Mouse (Mus musculus): Measurements from ENCODE around the gene Pkhd1.
"Not testable (repeated sequence)": the region's sequence is repeated elsewhere in the genome, so short reads cannot be mapped to it uniquely, and the experiment has no call there.

Gene Pkhd1

DNA sequence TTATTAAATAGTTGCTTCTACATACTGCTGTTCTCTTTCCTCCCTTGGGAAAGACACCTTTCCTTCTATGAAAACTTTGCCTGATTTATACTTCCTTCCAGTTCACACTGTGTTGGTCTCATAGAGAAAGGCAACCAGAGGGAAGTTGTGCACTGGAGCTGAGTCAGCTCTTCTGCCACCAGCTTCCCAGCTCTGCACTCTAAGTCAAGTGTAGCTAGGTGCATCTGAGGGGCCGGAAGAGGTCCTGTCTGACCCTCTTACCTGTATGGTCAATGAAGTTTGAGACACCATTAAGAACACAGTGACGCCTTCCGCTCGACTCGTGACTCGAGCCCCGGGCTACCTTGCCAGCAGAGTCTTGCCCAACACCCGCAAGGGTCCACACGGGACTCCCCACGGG is 131.8 kb downstream of the Pkhd1 start:
- CTCF ChIA-PET, result no interaction called here

DNA sequence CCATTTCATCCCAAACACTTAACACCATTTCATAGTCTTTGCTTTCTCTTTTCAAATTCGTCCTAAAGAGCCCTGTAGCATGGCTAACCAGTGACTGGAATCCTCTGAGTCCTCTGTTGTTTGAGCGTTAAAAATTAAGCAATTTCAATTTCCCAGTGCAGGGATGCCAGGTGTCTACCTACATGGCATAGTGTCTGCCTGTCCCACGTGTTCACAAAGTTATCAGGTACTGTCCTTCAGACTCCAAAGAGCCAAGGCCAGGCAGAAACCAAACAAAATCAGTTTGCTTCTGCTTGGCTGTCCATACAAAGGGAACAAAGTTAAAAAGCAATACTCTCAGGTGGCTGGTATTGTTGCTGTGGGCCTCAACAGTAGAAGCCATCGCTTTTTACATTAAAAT is 136.0 kb downstream of the Pkhd1 start:
- CTCF ChIA-PET, result no interaction called here

DNA sequence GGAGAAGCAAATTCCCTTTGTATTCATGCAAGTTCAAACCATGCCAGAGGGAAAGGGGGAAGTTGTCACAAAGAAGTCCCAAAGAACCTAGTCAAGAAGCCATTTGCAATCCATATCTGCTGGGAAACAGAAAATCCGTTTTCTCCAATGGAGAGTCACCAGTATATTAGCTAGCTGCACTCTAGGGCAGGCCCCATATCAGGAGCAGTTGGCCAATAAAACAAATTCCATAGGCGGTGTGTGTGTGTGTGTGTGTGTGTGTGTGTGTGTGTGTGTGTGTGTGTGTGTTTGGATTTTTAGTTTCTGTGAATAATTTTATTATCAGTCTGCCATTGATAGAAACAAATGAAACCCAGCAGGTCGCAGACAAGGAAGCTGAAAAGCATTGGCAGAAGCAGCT is 139.2 kb downstream of the Pkhd1 start:
- CTCF ChIA-PET, result no interaction called here

DNA sequence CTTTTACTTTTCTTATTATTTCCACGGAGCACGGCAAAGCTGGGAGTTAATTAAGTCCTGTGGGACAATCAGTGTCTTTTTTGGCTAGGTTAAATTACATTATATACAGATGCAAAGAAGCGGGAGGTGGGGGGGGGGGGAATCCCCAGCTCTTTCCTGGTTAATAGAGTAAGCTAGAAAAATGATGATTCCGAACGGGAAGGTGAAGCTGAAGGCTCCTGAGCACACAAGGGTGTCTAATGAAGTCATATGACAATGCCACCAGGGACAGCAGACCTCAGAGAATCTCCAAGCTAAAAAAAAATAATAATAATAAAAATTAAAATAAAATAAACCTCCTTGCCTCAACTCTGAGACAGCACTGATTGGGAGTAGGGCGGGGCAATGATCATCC is 139.6 kb downstream of the Pkhd1 start:
- CTCF ChIA-PET, result no interaction called here

DNA sequence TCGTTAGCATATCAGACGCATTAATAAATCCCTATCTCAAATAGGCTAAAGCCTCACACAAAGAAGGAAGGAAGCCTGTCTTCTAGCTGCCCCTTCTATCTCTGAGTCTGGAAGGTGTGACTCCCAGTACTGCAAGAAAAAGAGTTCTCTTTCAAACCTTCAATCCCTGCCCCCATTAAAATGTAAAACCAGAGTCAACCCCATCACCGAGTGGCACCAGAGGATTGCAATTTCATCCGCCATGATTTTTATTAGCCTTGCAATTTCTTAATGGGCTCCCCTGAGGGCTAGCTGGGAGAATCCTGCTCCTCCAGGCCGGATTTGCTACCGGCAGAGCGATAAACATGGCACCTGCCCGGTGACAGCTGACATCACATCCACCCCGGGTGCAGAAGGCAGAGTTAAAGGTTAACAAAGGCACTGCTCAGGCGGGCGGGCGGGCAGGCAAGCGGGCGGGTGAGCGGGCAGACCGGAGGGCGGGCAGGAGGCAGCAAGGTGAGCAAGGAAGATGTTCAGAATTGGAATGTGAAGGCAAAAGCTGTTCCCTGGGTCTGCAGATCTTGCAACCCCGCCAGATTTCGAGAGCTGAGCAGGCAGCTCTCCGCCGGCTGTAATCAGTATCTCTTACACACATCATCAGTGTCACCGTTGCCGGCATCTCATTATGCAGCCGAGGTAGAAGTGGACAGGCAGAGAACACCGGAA is 140.2 kb downstream of the Pkhd1 start:
- CTCF ChIA-PET, result no interaction called here

DNA sequence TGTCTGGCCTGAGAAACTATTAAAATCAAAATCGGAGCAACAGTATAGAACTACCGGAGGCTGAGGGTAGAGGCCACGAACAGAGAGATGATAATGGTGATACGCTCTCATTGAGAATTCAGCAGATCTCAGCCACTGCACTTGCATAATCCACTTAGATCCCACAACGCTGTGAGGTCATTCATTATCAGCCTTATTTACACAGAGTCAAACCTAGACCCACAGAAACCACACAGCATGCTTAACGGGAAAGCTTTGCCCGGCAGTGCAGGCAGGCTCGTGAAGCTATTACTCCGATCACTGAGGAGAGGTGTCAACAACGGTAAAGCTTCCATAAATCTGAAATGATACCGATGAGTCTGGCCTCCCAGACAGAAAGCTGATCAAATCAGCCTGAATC is 147.1 kb downstream of the Pkhd1 start:
- CTCF ChIA-PET, result no interaction called here

DNA sequence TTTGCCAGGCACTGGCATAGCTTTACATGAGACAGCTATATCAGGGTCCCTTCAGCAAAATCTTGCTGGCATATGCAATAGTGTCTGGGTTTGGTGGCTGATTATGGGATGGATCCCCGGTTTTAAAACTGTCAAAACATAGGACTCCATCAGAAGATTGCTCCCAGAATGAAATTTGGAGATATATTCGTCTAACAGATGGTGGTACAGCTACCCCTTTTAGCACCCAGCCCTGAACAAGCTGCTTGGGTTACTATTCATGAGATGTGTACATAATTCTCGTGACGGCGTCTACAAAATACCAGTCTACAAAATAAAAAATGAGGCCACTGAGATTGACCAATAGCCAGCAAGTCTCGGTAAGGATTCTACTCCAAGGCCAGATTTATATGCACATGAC is 147.5 kb downstream of the Pkhd1 start:
- CTCF ChIA-PET, result no interaction called here

DNA sequence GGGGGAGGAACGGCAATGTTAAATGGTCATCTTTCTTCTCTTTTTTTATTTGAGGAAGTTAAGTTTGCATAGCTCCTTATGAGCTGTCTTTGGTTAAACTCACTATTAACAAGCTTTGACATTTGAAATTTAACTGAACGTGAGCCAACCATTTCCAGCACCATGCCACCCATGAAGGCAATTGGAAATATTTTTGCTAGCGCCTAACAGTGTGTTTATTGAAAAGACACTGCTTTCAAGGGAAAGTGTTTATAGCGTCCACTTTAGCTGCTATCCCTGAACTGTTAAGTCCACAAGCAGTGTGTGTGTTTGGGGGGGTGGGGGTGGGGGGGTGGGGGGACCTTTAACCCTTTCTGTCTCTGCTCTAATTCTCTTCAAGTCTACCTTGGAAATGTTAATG is 151.4 kb downstream of the Pkhd1 start:
- CTCF ChIA-PET, result no interaction called here

DNA sequence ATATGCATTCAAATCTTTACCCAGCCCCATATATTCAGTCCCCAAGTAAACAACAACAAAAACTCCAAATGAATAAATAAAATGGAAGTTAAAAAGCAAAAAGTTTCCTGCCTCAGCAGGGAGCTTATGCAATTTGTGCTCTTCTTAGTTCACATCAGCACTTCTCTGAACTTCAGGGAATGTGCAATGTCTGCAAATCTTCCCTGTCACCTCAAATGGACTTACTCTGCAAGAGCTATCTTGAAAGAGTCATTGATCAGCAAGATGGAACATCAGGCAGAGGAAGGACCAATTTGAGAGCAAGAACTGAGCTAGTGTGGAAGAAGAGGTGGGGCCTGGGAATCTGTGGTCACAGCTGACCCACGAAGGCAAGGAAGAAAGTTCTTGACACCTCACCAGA is 163.2 kb downstream of the Pkhd1 start:
- CTCF ChIA-PET, result no interaction called here

DNA sequence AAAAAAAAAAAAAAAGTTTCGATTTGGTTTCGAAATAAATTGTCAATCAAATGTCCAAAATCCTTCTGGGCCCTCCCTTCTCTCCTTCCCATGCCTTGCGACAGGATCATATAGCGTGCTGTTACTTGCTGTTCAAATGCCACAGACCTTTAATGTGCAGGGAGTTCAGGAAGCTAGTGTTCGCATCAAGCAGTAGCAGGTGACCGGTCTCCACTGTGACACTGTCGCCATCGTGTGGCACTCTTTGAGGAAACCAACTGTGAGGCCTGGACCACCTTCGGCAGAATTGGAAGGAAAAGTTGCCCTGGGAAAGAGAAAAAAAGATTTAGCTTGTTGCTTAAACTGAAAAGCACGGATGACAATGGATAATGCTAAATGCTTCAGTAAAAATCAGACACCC is 167.8 kb downstream of the Pkhd1 start:
- CTCF ChIA-PET, result no interaction called here

DNA sequence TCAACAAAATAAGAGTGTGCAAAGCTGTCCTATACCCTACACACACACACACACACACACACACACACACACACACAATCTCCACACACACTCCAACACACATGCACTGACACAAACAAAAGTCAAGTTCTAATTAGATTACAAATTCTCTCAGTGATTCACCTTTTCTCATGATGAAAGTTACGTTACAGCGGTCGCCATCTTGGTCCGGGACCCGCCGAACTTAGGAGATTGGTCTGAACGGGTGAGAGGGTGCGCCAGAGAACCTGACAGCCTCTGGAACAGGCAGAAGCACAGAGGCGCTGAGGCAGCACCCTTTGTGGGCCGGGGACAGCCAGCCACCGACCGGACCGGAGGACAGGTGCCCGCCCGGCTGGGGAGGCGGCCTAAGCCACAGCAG is 185.8 kb downstream of the Pkhd1 start:
- CTCF ChIA-PET, result not testable (repeated sequence)

DNA sequence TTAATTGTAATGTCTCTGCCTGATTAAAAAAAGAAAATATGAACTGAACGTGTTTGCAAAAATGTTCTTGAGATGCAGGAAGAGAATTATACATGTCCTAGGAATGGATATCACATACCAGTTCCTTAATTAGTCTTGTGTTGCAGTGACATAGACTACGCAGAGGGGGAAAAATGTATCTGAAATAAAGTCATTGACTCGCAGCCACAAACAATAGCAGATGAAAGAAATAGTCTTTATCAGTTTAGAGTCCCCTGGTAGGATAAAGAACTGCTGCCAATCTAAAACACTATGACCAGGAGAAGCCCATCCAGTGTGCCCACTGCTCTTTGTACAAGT is 188.8 kb downstream of the Pkhd1 start:
- CTCF ChIA-PET, result no interaction called here

DNA sequence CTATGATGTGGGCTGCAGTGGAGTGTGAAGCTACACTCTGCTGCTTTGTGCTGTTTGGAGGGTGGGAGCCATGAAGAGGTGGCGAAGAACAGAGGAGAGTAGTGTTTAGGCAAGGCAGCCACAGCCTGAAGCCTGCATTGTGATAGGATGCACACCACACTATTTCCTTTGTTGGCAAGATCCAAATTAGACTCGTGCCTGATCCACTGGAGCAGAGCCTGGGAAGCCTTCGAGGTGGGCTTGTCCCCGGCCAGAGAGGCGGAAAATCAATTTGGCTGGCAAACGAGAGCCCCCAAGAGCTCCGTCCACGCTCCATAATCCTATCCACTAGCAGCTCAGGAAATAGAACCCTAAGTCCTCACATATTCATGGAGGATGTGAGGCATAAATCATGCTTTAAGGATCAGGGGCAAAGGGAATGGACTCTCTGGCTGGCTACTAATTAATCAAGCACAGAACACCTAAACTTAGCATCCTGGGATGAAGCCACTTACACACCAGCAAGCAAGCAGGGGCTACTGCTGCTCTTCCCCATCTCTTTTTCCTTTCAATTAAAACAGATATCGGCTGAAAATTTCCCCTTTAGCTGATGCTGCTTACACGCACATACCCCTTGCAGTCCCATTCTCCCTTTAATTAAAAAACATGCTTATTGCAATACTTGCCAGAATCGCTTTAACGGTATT is 189.4 kb downstream of the Pkhd1 start:
- CTCF ChIA-PET, result no interaction called here

DNA sequence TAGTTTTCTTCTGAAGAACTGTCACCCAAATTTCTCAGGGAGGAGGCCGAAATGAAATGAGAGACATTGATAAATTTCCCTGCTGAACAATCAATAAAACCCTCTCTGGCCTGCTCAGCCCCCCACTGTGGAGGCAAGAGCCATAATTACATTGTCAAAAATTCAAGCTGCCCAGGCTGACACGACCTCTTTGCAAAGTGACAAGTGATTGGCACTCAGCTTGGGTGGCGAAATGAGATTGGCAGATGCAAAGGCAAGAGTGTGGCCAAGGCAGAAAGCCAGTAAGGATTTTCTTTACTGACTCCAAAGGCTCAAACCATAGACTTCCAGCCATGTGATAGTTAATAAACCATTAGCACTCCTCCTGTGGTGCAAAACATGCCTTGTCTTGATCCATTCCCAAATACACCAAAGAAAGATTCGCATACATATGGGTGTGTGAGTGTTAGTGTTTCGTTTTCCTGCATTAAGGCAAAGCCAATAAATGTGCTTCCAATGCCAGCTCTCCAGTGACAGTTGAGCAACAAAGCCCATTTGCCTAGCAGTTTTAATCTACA is 208.4 kb downstream of the Pkhd1 start:
- CTCF ChIA-PET, result no interaction called here

DNA sequence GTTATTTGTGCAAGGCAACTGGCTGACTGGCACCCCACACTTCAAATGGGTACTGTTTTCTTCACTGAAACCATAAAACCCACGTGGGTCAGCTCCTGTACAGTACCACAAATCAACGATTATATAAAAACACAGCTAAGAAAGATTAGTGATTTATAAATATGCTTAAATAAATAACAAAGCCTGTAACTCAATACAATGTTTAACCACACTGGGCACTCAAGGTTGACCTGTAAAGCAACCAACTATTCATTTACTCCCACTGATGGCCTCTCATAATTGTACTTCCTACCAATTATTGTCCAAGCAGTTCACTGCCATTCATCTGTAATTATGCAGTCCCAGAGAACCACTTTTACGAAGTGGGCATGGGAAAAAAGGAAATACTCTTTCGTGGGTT is 219.5 kb downstream of the Pkhd1 start:
- CTCF ChIA-PET, result no interaction called here

DNA sequence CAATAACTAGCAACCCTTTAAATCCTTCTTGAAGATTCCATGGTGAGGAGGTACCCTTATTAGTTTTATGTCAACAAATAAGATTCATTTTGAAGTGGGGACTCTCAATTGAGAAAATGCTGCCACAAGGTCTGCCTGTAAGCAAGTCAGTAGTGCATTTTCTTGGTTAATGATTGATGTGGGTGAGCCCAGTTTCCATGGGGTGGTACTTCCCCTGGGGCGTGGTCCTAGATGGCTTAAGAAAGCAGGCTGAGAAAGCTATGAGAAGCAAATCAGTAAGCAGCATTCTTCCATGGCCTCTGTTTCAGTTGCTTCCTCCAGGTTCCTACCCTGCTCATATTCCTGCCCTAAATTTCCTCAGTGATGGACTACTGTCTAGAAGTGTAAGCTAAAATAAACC is 253.4 kb downstream of the Pkhd1 start:
- CTCF ChIA-PET, result no interaction called here

DNA sequence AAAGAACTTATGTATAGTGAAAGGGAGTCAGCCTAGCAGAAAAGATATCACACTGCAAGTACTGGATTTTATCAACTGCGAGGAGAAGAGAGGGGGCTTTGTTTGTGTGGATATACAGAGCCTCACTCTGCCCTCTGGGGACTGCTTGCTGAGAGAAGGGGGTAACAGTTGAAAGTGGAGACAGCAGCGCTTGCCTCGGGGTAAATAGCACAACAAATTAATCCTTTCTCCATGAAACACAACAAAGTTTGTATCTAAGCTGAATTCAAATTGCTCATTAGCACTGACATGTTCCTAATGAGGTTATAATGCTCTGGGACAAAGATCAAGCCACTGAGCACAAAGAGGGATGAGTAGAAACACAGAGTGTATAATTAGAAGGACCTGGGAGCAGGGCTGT is 273.2 kb downstream of the Pkhd1 start:
- CTCF ChIA-PET, result no interaction called here

DNA sequence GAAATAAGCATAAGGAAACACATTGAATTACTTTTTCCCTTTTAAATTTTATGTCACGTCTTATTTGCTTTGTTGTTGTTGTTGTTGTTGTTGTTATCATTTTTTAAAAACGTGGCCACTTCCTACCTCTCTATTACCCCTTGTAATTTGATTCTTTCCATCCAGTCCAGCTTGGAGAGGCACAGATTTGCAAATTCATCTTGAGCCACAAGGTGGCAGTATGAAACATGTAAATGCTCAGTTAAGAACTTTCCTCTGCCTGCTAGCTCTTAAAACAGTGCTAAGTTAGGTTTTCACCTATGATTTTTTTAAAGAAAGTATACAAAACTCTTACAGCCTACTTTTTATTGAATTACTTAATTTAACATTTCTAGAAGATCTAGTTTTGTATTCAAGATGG is 306.4 kb downstream of the Pkhd1 start:
- CTCF ChIA-PET, result no interaction called here

DNA sequence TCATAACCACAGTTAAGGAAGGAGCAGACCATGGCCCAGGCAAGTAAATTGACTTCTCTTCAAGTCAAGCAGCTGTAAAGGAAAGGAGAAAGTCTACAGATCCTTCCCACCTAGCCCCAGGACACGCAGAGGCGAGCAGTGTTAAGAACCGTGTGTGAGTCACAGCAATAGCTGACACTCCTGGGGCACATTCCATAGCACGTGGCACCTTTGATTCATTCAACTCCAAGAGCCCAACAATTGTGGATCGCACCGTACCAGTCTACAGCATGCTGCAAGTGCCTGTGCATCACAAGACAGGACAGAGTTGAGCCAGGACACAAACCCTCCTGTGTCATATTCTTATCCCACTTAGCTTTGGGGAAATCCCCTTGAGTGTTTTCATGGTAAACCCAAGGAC is 306.9 kb downstream of the Pkhd1 start:
- CTCF ChIA-PET, result no interaction called here

DNA sequence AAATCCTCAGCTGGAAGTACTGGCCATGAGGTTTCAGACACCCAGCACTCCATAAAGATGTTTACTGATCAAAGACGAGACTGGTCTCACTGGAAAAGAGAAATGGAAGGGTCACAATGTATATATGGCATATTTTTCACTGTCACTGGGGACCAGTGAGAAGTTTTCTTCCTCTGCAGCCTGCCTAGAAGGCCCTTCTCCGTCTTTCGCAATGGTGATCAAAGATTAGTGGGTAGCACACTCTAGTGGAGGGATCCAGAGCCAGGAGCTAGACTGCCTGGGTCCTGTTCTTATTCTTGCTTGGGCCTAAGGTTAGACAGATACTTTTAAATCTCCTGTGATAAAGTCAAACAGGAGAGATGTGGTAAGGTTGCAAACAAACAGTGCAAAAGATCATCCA is 311.7 kb downstream of the Pkhd1 start:
- CTCF ChIA-PET, result no interaction called here

DNA sequence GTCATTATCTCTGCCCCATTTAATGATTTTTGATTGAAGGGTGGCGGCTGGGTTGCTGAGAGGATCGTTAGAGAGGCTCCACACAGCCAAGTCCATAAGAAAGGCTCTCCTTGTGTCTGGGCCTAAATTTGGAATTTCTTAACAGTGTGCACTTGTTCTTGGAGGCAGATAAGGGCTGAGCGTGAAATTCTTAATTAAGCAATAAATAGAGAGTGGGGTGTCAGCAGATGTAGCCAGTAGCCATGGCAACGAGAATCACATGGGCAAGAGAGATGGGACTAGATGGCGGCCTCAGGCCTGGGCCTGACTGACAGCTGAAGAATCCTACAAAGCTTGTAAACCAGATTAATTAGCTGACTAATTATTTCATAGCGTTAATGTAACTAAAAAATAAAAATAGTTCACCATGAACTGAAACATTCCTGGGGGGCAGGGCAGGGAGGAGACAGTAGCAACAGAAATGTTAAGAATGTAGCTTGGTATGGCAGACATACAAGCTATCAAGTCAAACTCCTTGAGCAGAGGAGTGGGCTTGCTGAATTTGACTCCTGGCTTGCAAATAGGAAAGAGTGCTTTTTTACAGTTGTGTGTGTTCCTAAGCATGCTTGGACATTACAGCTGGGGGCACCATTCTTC is 314.8 kb downstream of the Pkhd1 start:
- CTCF ChIA-PET, result no interaction called here

DNA sequence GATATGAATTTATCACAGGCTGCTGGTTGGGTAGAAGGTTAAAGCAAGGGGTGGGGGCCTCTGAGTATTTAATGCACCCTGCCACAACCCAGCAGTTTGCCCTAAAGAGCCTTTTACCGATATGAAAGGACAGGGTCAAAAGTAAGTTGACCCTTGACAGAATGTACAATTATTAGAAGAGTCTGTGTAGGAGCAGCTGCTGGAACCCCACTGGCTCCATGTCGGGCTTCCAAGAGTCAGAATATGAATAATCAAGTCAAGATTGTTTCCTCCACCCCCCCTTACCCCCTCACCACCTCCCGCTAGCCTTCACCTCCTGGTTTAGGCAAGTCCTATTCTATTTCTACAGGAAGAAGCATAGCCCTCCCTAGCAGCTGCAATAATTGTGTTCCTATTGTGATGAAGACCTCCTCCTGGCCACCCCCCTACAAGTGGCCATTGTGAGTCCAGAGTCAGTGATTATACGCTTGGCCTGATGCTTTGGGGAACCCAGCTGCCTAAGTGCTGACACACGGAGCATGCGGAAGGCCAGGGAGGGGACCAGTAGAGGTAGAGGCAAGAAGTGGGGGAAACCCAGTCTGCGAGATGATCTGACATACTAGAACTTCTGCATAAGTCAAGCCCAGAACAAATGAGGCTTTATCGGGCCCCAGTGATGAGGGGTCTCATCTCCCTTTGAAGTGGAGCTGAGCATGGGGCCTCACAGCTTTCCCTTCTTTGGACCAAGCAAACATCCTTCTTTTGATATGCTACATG is 315.5 kb downstream of the Pkhd1 start:
- CTCF ChIA-PET, result no interaction called here

DNA sequence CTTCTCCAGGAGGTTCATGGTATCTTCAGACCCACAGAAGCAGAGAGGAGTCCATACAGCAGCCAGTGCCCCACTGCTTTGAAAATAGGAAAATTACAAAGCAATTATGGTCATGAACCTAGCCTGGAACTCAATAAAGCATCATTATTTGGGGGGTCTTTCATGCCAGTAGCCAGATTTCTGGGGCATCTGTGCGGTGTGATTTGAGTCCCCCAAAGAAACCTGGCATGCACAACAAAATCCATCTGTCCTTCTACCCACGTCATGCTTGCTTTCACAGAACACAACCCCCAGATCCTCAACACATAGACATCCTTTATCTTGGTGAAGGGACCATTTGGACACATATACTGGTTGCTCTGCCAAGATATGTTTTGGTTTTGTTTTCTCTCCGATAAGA is 316.2 kb downstream of the Pkhd1 start:
- CTCF ChIA-PET, result no interaction called here

Measured in spleen, embryonic (tissue).